Mouse (Mus musculus) midbrain, embryonic 12.5 days (tissue): ENCODE results near the gene Sord. TPM values are rescaled to one million over a fixed set of nuclear protein-coding genes. Genes with fewer than 3 reads are reported as not detected.

Source experiments
- ATAC-seq: fragments of 200-750 bp; cut with Nextera tagmentation; 2 replicates; pipeline ENCODE4 v1.8.0; 2017; ENCODE audit warnings: low read depth, moderate TSS enrichment, moderate library complexity; ENCODE audit not compliant: low FRiP score
- H3K27ac ChIP-seq: fragments of 300-500 bp; sonication (generic); replicated peaks from 2 replicates; pipeline ENCODE4 v1.5.1; 2016; ENCODE audit warnings: mild to moderate bottlenecking
- H3K27me3 ChIP-seq: fragments of 300-500 bp; sonication (generic); 2 replicates; pipeline ENCODE4 v1.6.1; 2016; ENCODE audit warnings: mild to moderate bottlenecking
- H3K36me3 ChIP-seq: fragments of 300-500 bp; sonication (generic); 2 replicates; pipeline ENCODE4 v1.6.1; 2016
- H3K4me1 ChIP-seq: fragments of 300-500 bp; sonication (generic); 2 replicates; pipeline ENCODE4 v1.6.1; 2016
- H3K4me2 ChIP-seq: fragments of 300-500 bp; sonication (generic); replicated peaks from 2 replicates; pipeline ENCODE4 v1.6.1; 2016; ENCODE audit warnings: mild to moderate bottlenecking, moderate library complexity
- H3K4me3 ChIP-seq: fragments of 300-500 bp; sonication (generic); 2 replicates; pipeline ENCODE4 v1.5.1; 2016; ENCODE audit warnings: mild to moderate bottlenecking
- H3K9ac ChIP-seq: fragments of 300-500 bp; sonication (generic); replicated peaks from 2 replicates; pipeline ENCODE4 v1.6.1; 2016; ENCODE audit warnings: mild to moderate bottlenecking, moderate library complexity
- H3K9me3 ChIP-seq: fragments of 300-500 bp; sonication (generic); 2 replicates; pipeline ENCODE4 v1.6.1; 2016; ENCODE audit warnings: mild to moderate bottlenecking
- WGBS: fragments of 180-500 bp; shearing (Covaris S2); methylation state at CpG from one replicate; pipeline ENCODE4 v1.1.7; 2016; 5-methylcytosine and 5-hydroxymethylcytosine counted together
- polyA plus RNA-seq: library from polyadenylated mRNA; unstranded; fragments of >200 nt; fragmentation: Nextera tagmentation; extraction: Ambion mirVana; gene quantifications from 2 replicates; pipeline ENCODE4 v1.2.1, GENCODE M21; 2016

Gene Sord
- polyA plus RNA-seq, 1 experiment from 2014 or later = 25.3 TPM

- Histone ChIP-seq H3K9me3 (no peaks in the 10 kb centered on the region), H3K27me3 (peaks cover 60% of the 10 kb centered on the region), H3K36me3 (no peaks in the 10 kb centered on the region), H3K4me2 (no peak overlapping the region), H3K4me1 (peaks cover 9% of the 10 kb centered on the region), H3K9ac (no peak overlapping the region), H3K4me3 (no peak overlapping the region), H3K27ac (no peak overlapping the region)
- 43% methylated on average over 2 of the region's 2 CpGs for WGBS
- ATAC-seq = peak; percentile 62; the same call in 1 of the 2 replicates
Observed at GRCm38 (mm10) chr2:122311561-122311960, 77.0 kb downstream of the Sord start.

GRCm38 (mm10) chr2:122312722-122313417 is 78.3 kb downstream of the Sord start:
- H3K4me3 ChIP-seq = peak overlapping the region; percentile 26; the same call in 1 of the 2 replicates
- H3K4me2 ChIP-seq = peak overlapping the region; percentile 41
- H3K9ac ChIP-seq = no peak overlapping the region
- ATAC-seq = peak; percentile 61; the same call in 1 of the 2 replicates
- H3K36me3 ChIP-seq = no peaks in the 10 kb centered on the region
- H3K27ac ChIP-seq = no peak overlapping the region
- no peaks in the 10 kb centered on the region for H3K9me3 ChIP-seq
- WGBS = 5% methylated on average over 27 of the region's 27 CpGs
- H3K4me1 ChIP-seq = peaks cover 9% of the 10 kb centered on the region
- peaks cover 57% of the 10 kb centered on the region for H3K27me3 ChIP-seq

DNA sequence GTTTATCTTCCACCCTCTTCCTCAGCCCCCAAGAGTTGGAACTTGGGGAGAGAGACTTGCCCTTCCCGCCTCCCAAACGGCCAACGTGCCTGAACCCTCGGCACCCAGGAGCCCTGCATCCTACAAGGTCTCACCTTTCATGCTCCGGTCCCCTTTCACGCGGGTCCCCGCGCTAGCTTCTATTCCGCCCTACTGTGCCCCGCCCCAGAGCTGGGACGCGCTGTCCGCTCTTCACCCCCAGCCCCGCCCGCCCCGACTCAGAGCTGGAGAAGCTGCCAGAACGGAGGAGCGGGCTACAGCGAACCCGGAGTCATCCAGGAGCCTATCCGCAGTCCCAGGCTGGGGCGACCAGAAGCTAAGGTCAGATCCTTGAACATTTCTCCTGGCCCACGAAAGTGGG is 79.0 kb downstream of the Sord start, which contains the start of gene Duoxa1:
Gene Duoxa1, minus strand, starts transcription at position 195 of the 400 bp plus-strand sequence.
- H3K36me3 ChIP-seq = no peaks in the 10 kb centered on the region
- no peak within 1 kb of the TSS for H3K27ac ChIP-seq
- ATAC-seq = 0 out of 2 replicates have a peak, but pooled peaks have one; percentile 13
- H3K4me3 ChIP-seq = peak within 1 kb of the TSS; percentile 26
- H3K4me1 ChIP-seq = peaks cover 9% of the 10 kb centered on the region
- H3K4me2 ChIP-seq = peak within 1 kb of the TSS; percentile 41
- peaks cover 56% of the 10 kb centered on the region for H3K27me3 ChIP-seq
- WGBS = 4% methylated on average over 24 of the region's 24 CpGs
- no peaks in the 10 kb centered on the region for H3K9me3 ChIP-seq
- 0 out of 2 replicates have a peak within 1 kb of the TSS, but pooled peaks have one; percentile 20 for H3K9ac ChIP-seq

Other genes with a start within 250 kb of the Sord start
- 12.6 and 15.0 TPM in 2 replicates for gene Eif3j1, start 206.2 kb upstream of the Sord start, polyA plus RNA-seq
- gene Spg11, start 116.4 kb upstream of the Sord start, polyA plus RNA-seq = 15.0 and 16.4 TPM in 2 replicates
- gene B2m, start 87.1 kb upstream of the Sord start, polyA plus RNA-seq = 107 and 122 TPM in 2 replicates
- gene Trim69, start 74.0 kb upstream of the Sord start, polyA plus RNA-seq = not detected in 2 replicates
- not detected in 2 replicates for gene Patl2, start 48.6 kb upstream of the Sord start, polyA plus RNA-seq
- not detected in 2 replicates for gene Terb2, start 48.5 kb upstream of the Sord start, polyA plus RNA-seq
- not detected in 2 replicates for gene Duox2, start 63.7 kb downstream of the Sord start, polyA plus RNA-seq
- not detected in 2 replicates for gene Duoxa2, start 64.2 kb downstream of the Sord start, polyA plus RNA-seq
- 0.43 and 0.64 TPM in 2 replicates for gene Duoxa1, start 79.0 kb downstream of the Sord start, polyA plus RNA-seq
- gene Duox1, start 80.9 kb downstream of the Sord start, polyA plus RNA-seq = 0.12 and 0.18 TPM in 2 replicates
- gene Shf, start 134.4 kb downstream of the Sord start, polyA plus RNA-seq = 9.2 TPM in 2 replicates
- gene Slc28a2, start 191.7 kb downstream of the Sord start, polyA plus RNA-seq = not detected in 2 replicates